Mouse (Mus musculus) gastrocnemius, postnatal 14 days (tissue): Measurements from ENCODE around the gene Rgs8. TPM values are rescaled to one million over a fixed set of nuclear protein-coding genes. Genes with fewer than 3 reads are reported as not detected.
A peak's percentile ranks its signal among the peaks of the same experiment; 100 is the strongest.

Experiments used
- DNase-seq: peaks from one replicate; pipeline ENCODE4 v3.0.0; 2021; ENCODE audit warnings: mixed read lengths
- intact Hi-C: fragments of 180-260 bp; cut with DNase I; formaldehyde crosslinking; loops from one replicate; pipeline ENCODE4 v1.15.1; 2025; ENCODE audit warnings: low total_unique reads
- total RNA-seq, 2 experiments: library from RNA; stranded (reverse); gene quantifications; 2 replicates each; pipeline ENCODE4 v1.2.3; 2021

Gene Rgs8
- total RNA-seq, 2 experiments from 2014 or later, result 0.31 to 0.68 TPM

- intact Hi-C loops, result loop anchor here (10.0 kb wide), 1 partner anchor 63 kb away; no protein-coding TSS in a partner anchor
- no peak for DNase-seq
Measured at GRCm38 (mm10) chr1:153671352-153671751, 18.5 kb downstream of the Rgs8 start.

GRCm38 (mm10) chr1:153672698-153673097, 19.9 kb downstream of the Rgs8 start:
- intact Hi-C loops, result loop anchor here (10.0 kb wide), 1 partner anchor 62 kb away; no protein-coding TSS in a partner anchor
- no peak for DNase-seq

GRCm38 (mm10) chr1:153673900-153674299, 21.1 kb downstream of the Rgs8 start:
- DNase-seq, result no peak

GRCm38 (mm10) chr1:153675591-153675990, 22.8 kb downstream of the Rgs8 start:
- no peak for DNase-seq
- intact Hi-C loops, result loop anchor here (10.0 kb wide), 1 partner anchor 59 kb away; no protein-coding TSS in a partner anchor

More at GRCm38 (mm10) chr1:153673900-153674299, 21.1 kb downstream of the Rgs8 start:
- intact Hi-C loops, result loop anchor here (10.0 kb wide), 1 partner anchor 61 kb away; no protein-coding TSS in a partner anchor

GRCm38 (mm10) chr1:153677635-153678034, 24.8 kb downstream of the Rgs8 start:
- no peak for DNase-seq
- intact Hi-C loops, result loop anchor here (10.0 kb wide), 1 partner anchor 57 kb away; no protein-coding TSS in a partner anchor

GRCm38 (mm10) chr1:153679147-153679546, 26.3 kb downstream of the Rgs8 start:
- peak; percentile 52 for DNase-seq
- intact Hi-C loops, result loop anchor here (10.0 kb wide), 1 partner anchor 56 kb away; no protein-coding TSS in a partner anchor

- intact Hi-C loops, result loop anchor here (10.0 kb wide), 1 partner anchor 55 kb away; no protein-coding TSS in a partner anchor
- DNase-seq, result no peak
Measured at GRCm38 (mm10) chr1:153679653-153680052, 26.8 kb downstream of the Rgs8 start.

GRCm38 (mm10) chr1:153680363-153680762, 27.5 kb downstream of the Rgs8 start:
- no peak for DNase-seq
- intact Hi-C loops, result no loop called here

GRCm38 (mm10) chr1:153681036-153681435, 28.2 kb downstream of the Rgs8 start:
- intact Hi-C loops, result no loop called here
- no peak for DNase-seq

- intact Hi-C loops, result no loop called here
- DNase-seq, result no peak
Measured at GRCm38 (mm10) chr1:153683190-153683589, 30.4 kb downstream of the Rgs8 start.

GRCm38 (mm10) chr1:153685630-153686029, 32.8 kb downstream of the Rgs8 start:
- DNase-seq, result no peak

GRCm38 (mm10) chr1:153692526-153692925, 39.7 kb downstream of the Rgs8 start:
- DNase-seq, result no peak

More at GRCm38 (mm10) chr1:153685630-153686029, 32.8 kb downstream of the Rgs8 start:
- intact Hi-C loops, result no loop called here

GRCm38 (mm10) chr1:153694372-153695120, 41.7 kb downstream of the Rgs8 start:
- intact Hi-C loops, result no loop called here
- DNase-seq, result no peak

More at GRCm38 (mm10) chr1:153692526-153692925, 39.7 kb downstream of the Rgs8 start:
- intact Hi-C loops, result no loop called here

GRCm38 (mm10) chr1:153695398-153695797, 42.6 kb downstream of the Rgs8 start:
- DNase-seq, result no peak
- intact Hi-C loops, result no loop called here

GRCm38 (mm10) chr1:153696093-153696492, 43.3 kb downstream of the Rgs8 start:
- DNase-seq, result no peak
- intact Hi-C loops, result no loop called here

- no peak for DNase-seq
- intact Hi-C loops, result no loop called here
Measured at GRCm38 (mm10) chr1:153696541-153696940, 43.7 kb downstream of the Rgs8 start.

- intact Hi-C loops, result no loop called here
- DNase-seq, result no peak
Measured at GRCm38 (mm10) chr1:153697581-153698251, 44.9 kb downstream of the Rgs8 start.

- no peak for DNase-seq
- intact Hi-C loops, result no loop called here
Measured at GRCm38 (mm10) chr1:153698311-153699084, 45.7 kb downstream of the Rgs8 start.

- no peak for DNase-seq
- intact Hi-C loops, result no loop called here
Measured at GRCm38 (mm10) chr1:153700448-153701063, 47.7 kb downstream of the Rgs8 start.
